Mouse (Mus musculus): Measurements from ENCODE around the gene Col5a1. TPM values are rescaled to one million over a fixed set of nuclear protein-coding genes. Genes with fewer than 3 reads are reported as not detected.

Gene Col5a1
- total and polyA plus RNA-seq, 3 experiments, result 15.7 to 22.9 (median 16.0) TPM

GRCm38 (mm10) chr2:28012367-28012766 lies 126.1 kb downstream of the Col5a1 start:
- Histone ChIP-seq H3K79me2 (replicated peaks; ENCODE audit: control insufficient read depth, insufficient read depth, low read length) (no peaks in the 10 kb centered on the region), H3K36me3 (ENCODE audit: control insufficient read depth, insufficient read depth, low read length) (no peaks in the 10 kb centered on the region), H3K27ac (no peak overlapping the region), H3K4me1 (ENCODE audit: control insufficient read depth, insufficient read depth, low read length) (no peaks in the 10 kb centered on the region), H3K27me3 (ENCODE audit: control insufficient read depth, insufficient read depth, low read length) (no peaks in the 10 kb centered on the region), H3K4me3 (no peak overlapping the region), H3K9ac (ENCODE audit: low read depth, low read length) (no peak overlapping the region)
- 73% methylated on average over 3 of the region's 3 CpGs for WGBS
- no peak for DNase-seq
- TF ChIP-seq POLR2A (IDR thresholded peaks at IDR 0.05; ENCODE audit: insufficient read depth, low read depth, low read length), result no peak
- TF ChIP-seq EP300 (IDR thresholded peaks at IDR 0.05; ENCODE audit: insufficient read depth, low read depth, low read length), result no peak
- TF ChIP-seq CTCF (IDR thresholded peaks at IDR 0.05), result no peak
- intact Hi-C loops (cut with DNase I), result no loop called here

- intact Hi-C loops (cut with DNase I), result no loop called here
- no peak overlapping the region for H3K4me3 ChIP-seq
- no peak overlapping the region for H3K9ac ChIP-seq (ENCODE audit: low read depth, low read length)
- no peak for DNase-seq
- no peak overlapping the region for H3K27ac ChIP-seq
- H3K36me3 ChIP-seq (ENCODE audit: control insufficient read depth, insufficient read depth, low read length), result no peaks in the 10 kb centered on the region
- no peaks in the 10 kb centered on the region for H3K79me2 ChIP-seq (replicated peaks; ENCODE audit: control insufficient read depth, insufficient read depth, low read length)
- H3K27me3 ChIP-seq (ENCODE audit: control insufficient read depth, insufficient read depth, low read length), result no peaks in the 10 kb centered on the region
- WGBS, result 73% methylated on average over 3 of the region's 3 CpGs
- no peaks in the 10 kb centered on the region for H3K4me1 ChIP-seq (ENCODE audit: control insufficient read depth, insufficient read depth, low read length)
- TF ChIP-seq POLR2A (IDR thresholded peaks at IDR 0.05; ENCODE audit: insufficient read depth, low read depth, low read length) (no peak), EP300 (IDR thresholded peaks at IDR 0.05; ENCODE audit: insufficient read depth, low read depth, low read length) (no peak), CTCF (IDR thresholded peaks at IDR 0.05) (no peak)
These were observed 128.6 kb downstream of the Col5a1 start for GRCm38 (mm10) chr2:28014778-28015177.

- Histone ChIP-seq H3K27me3 (ENCODE audit: control insufficient read depth, insufficient read depth, low read length) (no peaks in the 10 kb centered on the region), H3K4me3 (no peak overlapping the region), H3K79me2 (replicated peaks; ENCODE audit: control insufficient read depth, insufficient read depth, low read length) (no peaks in the 10 kb centered on the region), H3K9ac (ENCODE audit: low read depth, low read length) (no peak overlapping the region), H3K27ac (no peak overlapping the region), H3K4me1 (ENCODE audit: control insufficient read depth, insufficient read depth, low read length) (no peaks in the 10 kb centered on the region), H3K36me3 (ENCODE audit: control insufficient read depth, insufficient read depth, low read length) (no peaks in the 10 kb centered on the region)
- intact Hi-C loops (cut with DNase I), result no loop called here
- WGBS, result 93% methylated on average over 6 of the region's 6 CpGs
- TF ChIP-seq CTCF (IDR thresholded peaks at IDR 0.05) (no peak), EP300 (IDR thresholded peaks at IDR 0.05; ENCODE audit: insufficient read depth, low read depth, low read length) (no peak), POLR2A (IDR thresholded peaks at IDR 0.05; ENCODE audit: insufficient read depth, low read depth, low read length) (no peak)
- no peak for DNase-seq
These were observed 138.2 kb downstream of the Col5a1 start for GRCm38 (mm10) chr2:28024416-28024815.

- Histone ChIP-seq H3K27me3 (ENCODE audit: control insufficient read depth, insufficient read depth, low read length) (no peaks in the 10 kb centered on the region), H3K4me1 (ENCODE audit: control insufficient read depth, insufficient read depth, low read length) (no peaks in the 10 kb centered on the region), H3K79me2 (replicated peaks; ENCODE audit: control insufficient read depth, insufficient read depth, low read length) (no peaks in the 10 kb centered on the region), H3K36me3 (ENCODE audit: control insufficient read depth, insufficient read depth, low read length) (no peaks in the 10 kb centered on the region), H3K9ac (ENCODE audit: low read depth, low read length) (no peak overlapping the region), H3K27ac (no peak overlapping the region), H3K4me3 (no peak overlapping the region)
- intact Hi-C loops (cut with DNase I), result no loop called here
- no peak for DNase-seq
- 82% methylated on average over 4 of the region's 4 CpGs for WGBS
- TF ChIP-seq EP300 (IDR thresholded peaks at IDR 0.05; ENCODE audit: insufficient read depth, low read depth, low read length), result no peak
- no peak for TF ChIP-seq CTCF (IDR thresholded peaks at IDR 0.05)
- TF ChIP-seq POLR2A (IDR thresholded peaks at IDR 0.05; ENCODE audit: insufficient read depth, low read depth, low read length), result no peak
These were observed 139.6 kb downstream of the Col5a1 start for GRCm38 (mm10) chr2:28025776-28026175.

GRCm38 (mm10) chr2:28031860-28032259 lies 145.6 kb downstream of the Col5a1 start:
- TF ChIP-seq EP300 (IDR thresholded peaks at IDR 0.05; ENCODE audit: insufficient read depth, low read depth, low read length), result no peak
- TF ChIP-seq CTCF (IDR thresholded peaks at IDR 0.05), result no peak
- no peak for TF ChIP-seq POLR2A (IDR thresholded peaks at IDR 0.05; ENCODE audit: insufficient read depth, low read depth, low read length)
- WGBS, result 53% methylated on average over 9 of the region's 9 CpGs

GRCm38 (mm10) chr2:28032469-28032868 lies 146.2 kb downstream of the Col5a1 start:
- TF ChIP-seq POLR2A (IDR thresholded peaks at IDR 0.05; ENCODE audit: insufficient read depth, low read depth, low read length) (no peak), CTCF (IDR thresholded peaks at IDR 0.05) (no peak), EP300 (IDR thresholded peaks at IDR 0.05; ENCODE audit: insufficient read depth, low read depth, low read length) (no peak)
- WGBS, result 57% methylated on average over 11 of the region's 11 CpGs
- no peaks in the 10 kb centered on the region for H3K4me1 ChIP-seq (ENCODE audit: control insufficient read depth, insufficient read depth, low read length)
- H3K9ac ChIP-seq (ENCODE audit: low read depth, low read length), result no peak overlapping the region
- no peaks in the 10 kb centered on the region for H3K79me2 ChIP-seq (replicated peaks; ENCODE audit: control insufficient read depth, insufficient read depth, low read length)
- H3K36me3 ChIP-seq (ENCODE audit: control insufficient read depth, insufficient read depth, low read length), result no peaks in the 10 kb centered on the region
- H3K27ac ChIP-seq, result no peak overlapping the region
- intact Hi-C loops (cut with DNase I), result no loop called here
- DNase-seq, result no peak
- H3K4me3 ChIP-seq, result no peak overlapping the region
- H3K27me3 ChIP-seq (ENCODE audit: control insufficient read depth, insufficient read depth, low read length), result no peaks in the 10 kb centered on the region

More at GRCm38 (mm10) chr2:28031860-28032259, 145.6 kb downstream of the Col5a1 start:
- H3K27ac ChIP-seq, result no peak overlapping the region
- H3K79me2 ChIP-seq (replicated peaks; ENCODE audit: control insufficient read depth, insufficient read depth, low read length), result no peaks in the 10 kb centered on the region
- no peak overlapping the region for H3K9ac ChIP-seq (ENCODE audit: low read depth, low read length)
- no peaks in the 10 kb centered on the region for H3K4me1 ChIP-seq (ENCODE audit: control insufficient read depth, insufficient read depth, low read length)
- no peak for DNase-seq
- no peak overlapping the region for H3K4me3 ChIP-seq
- no peaks in the 10 kb centered on the region for H3K27me3 ChIP-seq (ENCODE audit: control insufficient read depth, insufficient read depth, low read length)
- H3K36me3 ChIP-seq (ENCODE audit: control insufficient read depth, insufficient read depth, low read length), result no peaks in the 10 kb centered on the region
- intact Hi-C loops (cut with DNase I), result no loop called here

All from heart, adult 2 months (tissue).